Mouse (Mus musculus) thymus, postnatal 0 days (tissue): ENCODE results near the gene H2-DMb2. TPM values are rescaled to one million over a fixed set of nuclear protein-coding genes. Genes with fewer than 3 reads are reported as not detected.
A peak's percentile ranks its signal among the peaks of the same experiment; 100 is the strongest.
"Not testable (repeated sequence)": the region's sequence is repeated elsewhere in the genome, so short reads cannot be mapped to it uniquely, and the experiment has no call there.

Source experiments
- DNase-seq: peaks from one replicate; pipeline ENCODE4 v3.0.0-alpha.2; 2015; ENCODE audit warnings: low spot score
- polyA plus RNA-seq: library from polyadenylated mRNA; unstranded; fragments of >200 nt; fragmentation: Nextera tagmentation; extraction: Ambion mirVana; gene quantifications from 2 replicates; pipeline ENCODE4 v1.2.1, GENCODE M21; 2015

H2-DMb2 gene
- polyA plus RNA-seq, 1 experiment from 2014 or later = 62.9 TPM

- no peak for DNase-seq
Measured at GRCm38 (mm10) chr17:34134451-34134850, 8.7 kb upstream of the H2-DMb2 start.

- DNase-seq = peak; percentile 99
Measured at GRCm38 (mm10) chr17:34135297-34136224, 7.5 kb upstream of the H2-DMb2 start.

GRCm38 (mm10) chr17:34137601-34138000 is 5.5 kb upstream of the H2-DMb2 start:
- DNase-seq = no peak

GRCm38 (mm10) chr17:34138655-34139054 is 4.5 kb upstream of the H2-DMb2 start:
- no peak for DNase-seq

GRCm38 (mm10) chr17:34139416-34139815 is 3.7 kb upstream of the H2-DMb2 start:
- DNase-seq = no peak

GRCm38 (mm10) chr17:34140240-34140639 is 2.9 kb upstream of the H2-DMb2 start:
- no peak for DNase-seq

GRCm38 (mm10) chr17:34141448-34141847 is 1.7 kb upstream of the H2-DMb2 start:
- DNase-seq = no peak

GRCm38 (mm10) chr17:34142456-34143010 is 574 bp upstream of the H2-DMb2 start:
- no peak for DNase-seq

GRCm38 (mm10) chr17:34143461-34143860 is 354 bp downstream of the H2-DMb2 start:
- DNase-seq = no peak

GRCm38 (mm10) chr17:34144221-34144620 is 1.1 kb downstream of the H2-DMb2 start:
- not testable (repeated sequence) for DNase-seq

GRCm38 (mm10) chr17:34144960-34145371 is 1.9 kb downstream of the H2-DMb2 start:
- no peak for DNase-seq

- DNase-seq = peak; percentile 44
Measured at GRCm38 (mm10) chr17:34152923-34153322, 9.8 kb downstream of the H2-DMb2 start, which contains the start of gene H2-DMb1. TSS of gene H2-DMb1 (plus strand) at chr17:34153072.

- no peak for DNase-seq
Measured at GRCm38 (mm10) chr17:34155534-34155933, 12.4 kb downstream of the H2-DMb2 start.

- peak; percentile 52 for DNase-seq
Measured at GRCm38 (mm10) chr17:34164202-34164895, 21.2 kb downstream of the H2-DMb2 start.

- peak; percentile 28 for DNase-seq
Measured at GRCm38 (mm10) chr17:34165033-34165730, 22.1 kb downstream of the H2-DMb2 start.

GRCm38 (mm10) chr17:34169279-34169678 is 26.2 kb downstream of the H2-DMb2 start:
- peak; percentile 71 for DNase-seq

GRCm38 (mm10) chr17:34170487-34170876 is 27.4 kb downstream of the H2-DMb2 start:
- DNase-seq = no peak

- DNase-seq = peak; percentile 88
Measured at GRCm38 (mm10) chr17:34170877-34171498, 27.9 kb downstream of the H2-DMb2 start.

GRCm38 (mm10) chr17:34172528-34172927 is 29.4 kb downstream of the H2-DMb2 start:
- DNase-seq = peak; percentile 23

- peak; percentile 35 for DNase-seq
Measured at GRCm38 (mm10) chr17:34174075-34174474, 31.0 kb downstream of the H2-DMb2 start.

- peak; percentile 34 for DNase-seq
Measured at GRCm38 (mm10) chr17:34177179-34177578, 34.1 kb downstream of the H2-DMb2 start.
